Mouse (Mus musculus) myocyte (in vitro differentiated cells): ENCODE results near the gene D630036H23Rik. TPM values are rescaled to one million over a fixed set of nuclear protein-coding genes. Genes with fewer than 3 reads are reported as not detected.
"Not testable (repeated sequence)": the region's sequence is repeated elsewhere in the genome, so short reads cannot be mapped to it uniquely, and the experiment has no call there.

Experiments used
- H3K27me3 ChIP-seq: one replicate; pipeline ENCODE4 v1.6.1; 2011; ENCODE audit not compliant: control insufficient read depth, insufficient read depth, insufficient read length
- H3K36me3 ChIP-seq: one replicate; pipeline ENCODE4 v1.6.1; 2011; ENCODE audit not compliant: control insufficient read depth, insufficient read depth
- H3K4me2 ChIP-seq: one replicate; pipeline ENCODE4 v1.6.1; 2011; ENCODE audit warnings: low read depth, control low read depth
- H3K4me3 ChIP-seq: one replicate; pipeline ENCODE4 v1.5.1; 2011; ENCODE audit warnings: mild to moderate bottlenecking, control low read depth, moderate library complexity
- H3K79me2 ChIP-seq: one replicate; pipeline ENCODE4 v1.6.1; 2011; ENCODE audit not compliant: control insufficient read depth, insufficient read depth
- H3ac ChIP-seq: one replicate; pipeline ENCODE4 v1.6.1; 2011; ENCODE audit not compliant: control insufficient read depth, insufficient read length
- CEBPB ChIP-seq: IDR thresholded peaks from 2 replicates; pipeline ENCODE4 v1.6.1; 2011; ENCODE audit warnings: mild to moderate bottlenecking, moderate library complexity; ENCODE audit not compliant: poor library complexity, insufficient read depth, severe bottlenecking
- E2F4 ChIP-seq: IDR thresholded peaks from one replicate; pipeline ENCODE4 v1.6.1; 2011; ENCODE audit warnings: mild to moderate bottlenecking, control low read depth, moderate library complexity; ENCODE audit not compliant: insufficient read depth
- MAX ChIP-seq: IDR thresholded peaks from one replicate; pipeline ENCODE4 v1.6.1; 2011; ENCODE audit warnings: low read depth, mild to moderate bottlenecking, control low read depth
- MYOD1 ChIP-seq, 3 experiments: IDR thresholded peaks; one replicate each; pipeline ENCODE4 v1.6.1; 2011; ENCODE audit warnings: control low read depth in 2 of 3, low read depth in 2 of 3, mild to moderate bottlenecking in 2 of 3, moderate library complexity in 1 of 3; ENCODE audit not compliant: insufficient read length in 2 of 3, control insufficient read depth in 1 of 3
- MYOG ChIP-seq, 3 experiments: IDR thresholded peaks; one replicate each; pipeline ENCODE4 v1.6.1; 2011; ENCODE audit warnings: control low read depth in 2 of 3, low read depth in 2 of 3, mild to moderate bottlenecking in 2 of 3; ENCODE audit not compliant: insufficient read length in 2 of 3, control insufficient read depth in 1 of 3, insufficient read depth in 1 of 3
- POLR2A ChIP-seq: IDR thresholded peaks from one replicate; pipeline ENCODE4 v1.6.1; 2011; ENCODE audit warnings: low read depth, mild to moderate bottlenecking, control low read depth, moderate library complexity; ENCODE audit not compliant: insufficient read length
- POLR2AphosphoS2 ChIP-seq: IDR thresholded peaks from one replicate; pipeline ENCODE4 v1.6.1; 2011; ENCODE audit warnings: low read depth, control low read depth; ENCODE audit not compliant: insufficient read length
- REST ChIP-seq: IDR thresholded peaks from one replicate; pipeline ENCODE4 v1.6.1; 2011; ENCODE audit warnings: mild to moderate bottlenecking, control low read depth, moderate library complexity; ENCODE audit not compliant: insufficient read depth, insufficient read length
- SRF ChIP-seq: IDR thresholded peaks from one replicate; pipeline ENCODE4 v1.6.1; 2011; ENCODE audit warnings: low read depth; ENCODE audit not compliant: control insufficient read depth, insufficient read length
- TCF12 ChIP-seq: IDR thresholded peaks from one replicate; pipeline ENCODE4 v1.6.1; 2011; ENCODE audit warnings: mild to moderate bottlenecking, control low read depth; ENCODE audit not compliant: poor library complexity, insufficient read depth, severe bottlenecking
- TCF3 ChIP-seq: IDR thresholded peaks from one replicate; pipeline ENCODE4 v1.6.1; 2011; ENCODE audit warnings: low read depth, control low read depth; ENCODE audit not compliant: insufficient read length
- USF1 ChIP-seq: IDR thresholded peaks from one replicate; pipeline ENCODE4 v1.6.1; 2011; ENCODE audit warnings: low read depth, mild to moderate bottlenecking, control low read depth, moderate library complexity
- polyA plus RNA-seq: library from polyadenylated mRNA; unstranded; fragments of >200 nt; fragmentation: generic; extraction: Trizol; gene quantifications from one replicate; pipeline ENCODE4 v1.2.1, GENCODE M21; 2012; ENCODE audit warnings: missing spikeins

Gene D630036H23Rik
- polyA plus RNA-seq, 1 experiment = 0.24 TPM

DNA sequence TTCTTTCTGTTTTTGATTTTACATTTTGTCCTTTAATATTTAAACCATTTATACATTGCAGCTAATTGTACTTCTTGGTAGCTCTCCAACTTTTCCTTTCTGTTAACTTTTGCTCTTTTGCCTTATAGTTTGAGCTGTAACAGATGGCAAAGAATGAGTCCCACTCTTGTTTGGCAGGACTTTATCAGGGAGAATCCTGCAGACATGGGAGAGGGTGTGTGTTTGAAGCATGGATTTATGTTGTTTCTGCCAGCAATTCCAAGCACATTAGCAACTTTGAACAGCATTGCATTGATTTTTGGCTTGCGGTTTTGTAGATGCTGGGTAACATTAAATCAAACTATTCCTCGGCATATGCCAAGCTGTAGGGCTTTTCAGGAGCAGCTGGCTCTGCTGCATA is 13.1 kb upstream of the D630036H23Rik start:
- Histone ChIP-seq H3K27me3 (no peaks in the 10 kb centered on the region), H3K4me3 (no peak overlapping the region), H3ac (no peak overlapping the region)

DNA sequence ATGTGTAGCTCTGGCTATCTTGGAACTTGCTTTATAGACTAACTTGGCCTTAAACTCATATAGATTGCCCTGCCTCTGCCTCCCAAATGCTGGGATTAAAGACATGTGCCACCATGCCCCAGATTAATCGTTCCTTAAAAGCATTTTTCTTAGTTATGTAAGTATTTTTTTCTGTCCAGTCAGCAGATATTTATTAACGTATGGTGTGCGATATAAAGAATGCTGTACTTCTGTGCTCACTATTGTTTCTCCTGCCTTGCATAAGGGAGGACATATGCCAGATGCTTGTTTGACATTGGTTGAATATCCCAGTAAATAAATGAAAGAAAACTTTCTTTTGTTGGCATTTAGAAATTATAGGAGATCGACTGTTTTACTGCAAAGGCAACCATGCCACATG is 5.0 kb upstream of the D630036H23Rik start:
- no peak overlapping the region for H3K4me2 ChIP-seq
- TF ChIP-seq TCF3 (no peak), REST (no peak), SRF (no peak), MAX (no peak), E2F4 (no peak), USF1 (no peak)
- H3K79me2 ChIP-seq = no peaks in the 10 kb centered on the region
- H3K36me3 ChIP-seq = no peaks in the 10 kb centered on the region
- H3ac ChIP-seq = no peak overlapping the region
- H3K4me3 ChIP-seq = no peak overlapping the region
- no peaks in the 10 kb centered on the region for H3K27me3 ChIP-seq

More for the DNA sequence above, 13.1 kb upstream of the D630036H23Rik start:
- H3K36me3 ChIP-seq = no peaks in the 10 kb centered on the region
- no peaks in the 10 kb centered on the region for H3K79me2 ChIP-seq
- no peak overlapping the region for H3K4me2 ChIP-seq
- no peak for TF ChIP-seq MYOG (IDR thresholded peaks at IDR 0.05; ENCODE audit: control insufficient read depth in 1 of 3, insufficient read depth in 1 of 3, insufficient read length in 2 of 3, low read depth in 2 of 3)
- TF ChIP-seq E2F4 = no peak
- TF ChIP-seq POLR2AphosphoS2 = no peak
- TF ChIP-seq POLR2A = no peak
- TF ChIP-seq REST = no peak
- TF ChIP-seq TCF3 = no peak
- TF ChIP-seq MAX = no peak
- no peak for TF ChIP-seq CEBPB
- no peak for TF ChIP-seq TCF12
- no peak for TF ChIP-seq SRF
- no peak for TF ChIP-seq USF1
- no peak for TF ChIP-seq MYOD1 (IDR thresholded peaks at IDR 0.05; ENCODE audit: control insufficient read depth in 1 of 3, insufficient read length in 2 of 3, low read depth in 2 of 3)

DNA sequence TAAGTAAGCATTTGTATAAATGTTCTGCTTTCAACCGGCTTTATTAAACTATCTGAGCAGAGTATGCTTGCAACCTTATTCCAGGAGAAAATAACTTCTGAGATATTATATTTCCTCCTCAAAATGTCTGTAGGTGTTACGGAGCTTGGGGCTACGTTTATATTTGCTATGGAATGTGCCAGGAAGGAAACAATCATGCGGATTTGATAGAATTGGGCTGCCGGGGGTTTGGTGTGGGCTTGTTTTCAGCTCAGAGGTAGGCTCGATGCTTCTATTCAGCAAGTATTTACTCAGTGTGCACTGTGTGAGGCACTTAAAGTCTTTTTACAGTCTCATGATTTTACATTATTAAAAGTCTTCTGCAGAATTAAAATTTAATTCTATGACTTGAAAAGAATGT is 3.4 kb upstream of the D630036H23Rik start:
- Histone ChIP-seq H3ac (no peak overlapping the region), H3K27me3 (no peaks in the 10 kb centered on the region)
- TF ChIP-seq USF1 (no peak), MYOD1 (IDR thresholded peaks at IDR 0.05; ENCODE audit: control insufficient read depth in 1 of 3, insufficient read length in 2 of 3, low read depth in 2 of 3) (no peak), TCF3 (no peak), POLR2A (no peak), MYOG (IDR thresholded peaks at IDR 0.05; ENCODE audit: control insufficient read depth in 1 of 3, insufficient read depth in 1 of 3, insufficient read length in 2 of 3, low read depth in 2 of 3) (no peak), E2F4 (no peak), MAX (no peak), POLR2AphosphoS2 (no peak), SRF (no peak)

DNA sequence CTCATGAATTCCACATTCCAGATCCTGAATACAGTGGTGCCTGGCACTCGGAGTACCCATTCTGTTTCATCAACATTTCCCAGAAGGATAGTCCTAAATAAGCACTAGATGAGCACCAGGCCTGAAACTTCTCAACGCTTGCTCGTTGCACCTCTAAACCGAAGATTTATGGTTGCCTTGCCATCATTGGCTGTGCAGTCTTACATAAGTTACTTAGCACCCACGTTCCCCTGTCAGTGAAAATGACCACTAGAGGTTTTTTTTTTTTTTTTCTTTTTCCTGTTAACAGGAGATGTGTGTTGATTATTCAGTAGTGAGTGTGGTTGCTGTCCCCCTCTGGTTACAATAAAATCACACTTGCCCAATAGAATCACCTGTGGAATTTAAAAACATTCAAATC is 1.2 kb downstream of the D630036H23Rik start:
- no peaks in the 10 kb centered on the region for H3K27me3 ChIP-seq
- peak overlapping the region; percentile 26 for H3K4me3 ChIP-seq
- no peaks in the 10 kb centered on the region for H3K79me2 ChIP-seq
- no peaks in the 10 kb centered on the region for H3K36me3 ChIP-seq
- TF ChIP-seq MAX = no peak
- no peak for TF ChIP-seq MYOD1 (IDR thresholded peaks at IDR 0.05; ENCODE audit: control insufficient read depth in 1 of 3, insufficient read length in 2 of 3, low read depth in 2 of 3)
- TF ChIP-seq SRF = no peak
- no peak for TF ChIP-seq POLR2A
- TF ChIP-seq MYOG (IDR thresholded peaks at IDR 0.05; ENCODE audit: control insufficient read depth in 1 of 3, insufficient read depth in 1 of 3, insufficient read length in 2 of 3, low read depth in 2 of 3) = no peak
- no peak for TF ChIP-seq TCF3
- no peak for TF ChIP-seq CEBPB
- no peak for TF ChIP-seq TCF12
- no peak for TF ChIP-seq POLR2AphosphoS2
- no peak for TF ChIP-seq E2F4
- no peak for TF ChIP-seq REST
- no peak for TF ChIP-seq USF1
- H3ac ChIP-seq = peak overlapping the region; percentile 26
- H3K4me2 ChIP-seq = peak overlapping the region; percentile 60

More for the DNA sequence above, 3.4 kb upstream of the D630036H23Rik start:
- Histone ChIP-seq H3K36me3 (no peaks in the 10 kb centered on the region), H3K79me2 (no peaks in the 10 kb centered on the region), H3K4me3 (no peak overlapping the region), H3K4me2 (no peak overlapping the region)

DNA sequence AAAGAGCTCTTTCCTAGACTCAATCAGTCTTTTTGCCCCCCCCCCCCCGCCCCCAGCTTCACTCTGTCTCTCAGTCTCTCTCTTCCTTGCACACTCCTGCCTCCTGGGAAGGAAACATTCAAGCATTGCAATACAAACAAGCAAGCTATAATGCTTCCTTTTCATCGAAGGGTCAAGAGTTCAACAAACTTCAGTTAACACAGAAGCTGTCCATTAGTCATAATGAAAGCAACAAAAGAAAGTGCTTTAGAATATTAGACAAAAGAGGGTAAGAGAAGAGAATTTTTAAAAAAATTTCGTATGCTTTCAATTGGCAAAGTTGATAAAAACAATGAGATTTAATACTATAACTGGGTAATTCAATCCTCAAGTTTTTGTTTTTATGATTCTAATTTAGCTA is 1.7 kb downstream of the D630036H23Rik start:
- no peaks in the 10 kb centered on the region for H3K27me3 ChIP-seq
- no peak overlapping the region for H3ac ChIP-seq
- H3K4me2 ChIP-seq = no peak overlapping the region
- H3K79me2 ChIP-seq = no peaks in the 10 kb centered on the region
- TF ChIP-seq POLR2AphosphoS2 (no peak), POLR2A (no peak), CEBPB (no peak), TCF3 (no peak), MYOD1 (IDR thresholded peaks at IDR 0.05; ENCODE audit: control insufficient read depth in 1 of 3, insufficient read length in 2 of 3, low read depth in 2 of 3) (no peak), MYOG (IDR thresholded peaks at IDR 0.05; ENCODE audit: control insufficient read depth in 1 of 3, insufficient read depth in 1 of 3, insufficient read length in 2 of 3, low read depth in 2 of 3) (no peak)
- no peaks in the 10 kb centered on the region for H3K36me3 ChIP-seq
- H3K4me3 ChIP-seq = no peak overlapping the region

DNA sequence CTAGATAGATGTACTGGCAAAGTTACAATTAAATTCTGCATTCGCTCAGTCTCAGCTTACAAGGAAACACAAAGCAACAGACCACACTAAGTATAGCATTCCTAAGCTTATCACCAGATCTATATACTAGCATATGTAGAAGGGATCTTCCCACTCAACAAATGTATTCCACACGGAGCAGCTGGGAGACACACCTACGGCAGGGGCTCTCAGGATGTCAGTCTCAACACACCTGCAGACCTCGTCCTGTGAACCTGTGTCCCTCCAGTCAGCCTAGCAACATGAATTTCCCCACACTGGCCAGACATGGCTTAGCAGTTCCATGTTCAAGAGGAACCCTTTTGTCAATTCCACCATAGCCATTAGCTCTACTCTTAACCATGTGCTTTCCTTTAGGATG is 5.6 kb downstream of the D630036H23Rik start:
- not testable (repeated sequence) for H3K36me3 ChIP-seq, H3K27me3 ChIP-seq, H3K4me2 ChIP-seq, H3K79me2 ChIP-seq, H3K4me3 ChIP-seq, H3ac ChIP-seq
